Mouse (Mus musculus): ENCODE results near the gene Fzr1. TPM values are rescaled to one million over a fixed set of nuclear protein-coding genes. Genes with fewer than 3 reads are reported as not detected.

The Fzr1 gene
- polyA plus RNA-seq, 1 experiment from 2014 or later: 105 TPM

DNA sequence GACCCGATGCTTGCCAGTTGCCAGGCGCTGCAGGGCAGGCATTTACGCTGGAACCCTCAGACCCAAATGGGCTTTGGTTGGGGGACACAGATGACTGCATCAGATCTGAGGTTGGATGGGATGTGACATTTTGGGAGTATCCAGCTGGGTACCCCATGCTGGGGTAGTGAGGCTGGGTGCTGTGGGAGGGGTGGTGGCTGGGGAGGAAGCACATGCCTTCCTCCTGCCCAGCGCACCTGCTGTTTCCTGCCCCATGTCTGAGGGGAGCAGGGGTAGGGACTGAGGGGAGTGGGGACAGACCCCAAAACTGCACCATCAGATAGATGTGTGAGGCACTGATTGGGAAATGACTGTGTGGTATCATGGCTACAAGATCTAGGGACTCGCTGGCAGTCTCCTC is 18.4 kb upstream of the Fzr1 start:
- H3K27ac ChIP-seq (ENCODE audit: low read length): no peak overlapping the region
- no peak overlapping the region for H3K9ac ChIP-seq (ENCODE audit: low read length)
- peaks cover 20% of the 10 kb centered on the region for H3K4me1 ChIP-seq (replicated peaks; ENCODE audit: control insufficient read depth, insufficient read depth, low read length)

DNA sequence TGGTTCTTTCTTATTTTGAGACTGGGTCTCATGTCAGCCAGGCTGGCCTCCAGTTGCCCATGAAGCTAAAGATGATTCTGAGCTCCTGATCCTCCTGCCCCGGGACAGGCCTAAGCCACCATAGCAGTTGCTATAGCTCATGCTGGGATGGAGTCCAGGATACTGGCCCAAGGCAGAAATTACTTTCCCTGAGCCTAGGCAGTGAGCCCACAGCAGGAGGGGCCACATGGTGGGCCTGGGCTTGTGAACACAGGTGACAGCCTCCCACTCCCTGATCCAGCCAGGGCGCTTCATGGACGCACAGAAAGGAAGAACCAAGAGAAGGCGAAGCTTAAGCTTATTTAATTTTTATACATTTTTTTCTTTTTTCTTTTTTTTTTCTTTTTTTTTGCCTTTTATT is 17.5 kb upstream of the Fzr1 start:
- H3K9me3 ChIP-seq (ENCODE audit: control insufficient read depth, low read length): no peaks in the 10 kb centered on the region
- ATAC-seq (ENCODE audit: low read depth): no peak
- peaks cover 15% of the 10 kb centered on the region for H3K4me1 ChIP-seq (replicated peaks; ENCODE audit: control insufficient read depth, insufficient read depth, low read length)
- WGBS: 85% methylated on average over 4 of the region's 4 CpGs
- H3K4me2 ChIP-seq (ENCODE audit: low read depth, low read length): no peak overlapping the region
- H3K4me3 ChIP-seq (ENCODE audit: low read length): no peak overlapping the region
- no peak overlapping the region for H3K9ac ChIP-seq (ENCODE audit: low read length)
- H3K27ac ChIP-seq (ENCODE audit: low read length): no peak overlapping the region
- H3K27me3 ChIP-seq (ENCODE audit: control insufficient read depth, insufficient read depth, low read depth, low read length): no peaks in the 10 kb centered on the region
- peaks cover 30% of the 10 kb centered on the region for H3K36me3 ChIP-seq (ENCODE audit: control insufficient read depth, insufficient read depth, low read length)

More for the DNA sequence above, 18.4 kb upstream of the Fzr1 start:
- H3K4me2 ChIP-seq (ENCODE audit: low read depth, low read length): no peak overlapping the region
- peaks cover 30% of the 10 kb centered on the region for H3K36me3 ChIP-seq (ENCODE audit: control insufficient read depth, insufficient read depth, low read length)
- no peaks in the 10 kb centered on the region for H3K27me3 ChIP-seq (ENCODE audit: control insufficient read depth, insufficient read depth, low read depth, low read length)
- H3K4me3 ChIP-seq (ENCODE audit: low read length): no peak overlapping the region
- ATAC-seq (ENCODE audit: low read depth): no peak
- 85% methylated on average over 5 of the region's 5 CpGs for WGBS
- no peaks in the 10 kb centered on the region for H3K9me3 ChIP-seq (ENCODE audit: control insufficient read depth, low read length)

GRCm38 (mm10) chr10:81395127-81395526 is 16.8 kb upstream of the Fzr1 start:
- Histone ChIP-seq H3K27ac (ENCODE audit: low read length) (no peak overlapping the region), H3K9me3 (ENCODE audit: control insufficient read depth, low read length) (no peaks in the 10 kb centered on the region), H3K27me3 (ENCODE audit: control insufficient read depth, insufficient read depth, low read depth, low read length) (no peaks in the 10 kb centered on the region), H3K4me2 (ENCODE audit: low read depth, low read length) (no peak overlapping the region), H3K36me3 (ENCODE audit: control insufficient read depth, insufficient read depth, low read length) (peaks cover 24% of the 10 kb centered on the region), H3K4me3 (ENCODE audit: low read length) (no peak overlapping the region), H3K9ac (ENCODE audit: low read length) (no peak overlapping the region), H3K4me1 (replicated peaks; ENCODE audit: control insufficient read depth, insufficient read depth, low read length) (peaks cover 15% of the 10 kb centered on the region)
- ATAC-seq (ENCODE audit: low read depth): no peak
- WGBS: 11% methylated on average over 5 of the region's 5 CpGs

DNA sequence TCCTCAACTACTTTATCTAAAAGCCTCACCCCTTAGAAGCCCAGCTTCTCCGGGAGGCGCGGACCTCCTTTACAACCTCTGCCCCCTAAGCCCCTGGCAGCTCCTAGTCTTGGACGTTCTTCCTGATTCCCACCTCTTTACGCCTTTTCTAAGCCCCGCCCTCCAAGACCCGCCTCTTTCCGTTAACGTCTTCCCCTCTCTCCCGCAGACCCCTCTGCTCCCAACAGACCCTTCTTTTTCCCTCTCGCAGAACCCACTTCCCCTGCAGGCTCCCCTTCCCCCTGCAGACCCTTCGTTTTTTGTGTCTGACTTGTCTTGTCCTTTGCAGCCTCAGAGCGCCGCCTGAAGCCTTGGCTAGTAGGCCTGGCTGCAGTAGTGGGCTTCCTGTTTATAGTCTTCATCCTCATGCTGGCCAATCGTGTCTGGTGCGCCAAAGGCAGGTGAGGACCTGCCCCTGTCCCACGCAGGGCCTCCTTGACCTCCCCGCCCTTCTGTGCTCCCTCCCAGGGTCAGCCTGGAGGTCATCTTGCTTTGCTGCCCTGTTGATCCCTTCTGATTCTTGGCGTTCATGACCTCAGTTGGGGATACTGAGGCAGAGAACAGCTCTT is 15.2 kb upstream of the Fzr1 start:
- Histone ChIP-seq H3K4me1 (replicated peaks; ENCODE audit: control insufficient read depth, insufficient read depth, low read length) (peaks cover 22% of the 10 kb centered on the region), H3K4me2 (ENCODE audit: low read depth, low read length) (peak overlapping the region; percentile 68), H3K9ac (ENCODE audit: low read length) (peak overlapping the region; percentile 73), H3K36me3 (ENCODE audit: control insufficient read depth, insufficient read depth, low read length) (peaks cover 15% of the 10 kb centered on the region), H3K27ac (ENCODE audit: low read length) (peak overlapping the region; percentile 72), H3K27me3 (ENCODE audit: control insufficient read depth, insufficient read depth, low read depth, low read length) (no peaks in the 10 kb centered on the region), H3K4me3 (ENCODE audit: low read length) (peak overlapping the region; percentile 43), H3K9me3 (ENCODE audit: control insufficient read depth, low read length) (no peaks in the 10 kb centered on the region)
- WGBS: 6% methylated on average over 19 of the region's 19 CpGs
- peak; percentile 18; the same call in 1 of the 2 replicates for ATAC-seq (ENCODE audit: low read depth)

DNA sequence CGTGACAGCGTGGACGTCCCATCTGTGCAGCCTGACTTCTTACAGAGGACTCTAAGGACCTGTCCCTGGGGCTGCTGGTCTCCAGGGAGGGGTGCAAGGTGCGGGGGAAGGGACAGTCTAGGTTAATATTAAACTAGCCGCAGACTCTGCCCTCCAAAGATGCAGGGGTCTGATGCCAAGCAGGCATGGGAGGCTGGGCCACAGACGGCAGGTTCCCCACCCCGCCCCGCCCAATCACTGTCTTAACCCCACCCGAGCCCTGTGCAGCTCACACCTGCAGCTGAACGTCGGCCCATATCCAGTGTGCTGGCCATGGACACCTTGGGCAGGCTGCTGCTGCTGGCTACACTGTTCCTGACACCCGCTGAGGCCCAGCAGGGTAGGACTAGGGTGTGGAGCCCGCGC is 14.5 kb upstream of the Fzr1 start, which contains the start of gene Smim24:
Smim24 (plus strand) TSS at position 271 of the 405 bp plus-strand sequence.
- Histone ChIP-seq H3K9ac (ENCODE audit: low read length) (peak within 1 kb of the TSS; percentile 73), H3K27ac (ENCODE audit: low read length) (peak within 1 kb of the TSS; percentile 72), H3K27me3 (ENCODE audit: control insufficient read depth, insufficient read depth, low read depth, low read length) (no peaks in the 10 kb centered on the region), H3K4me1 (replicated peaks; ENCODE audit: control insufficient read depth, insufficient read depth, low read length) (peaks cover 22% of the 10 kb centered on the region), H3K9me3 (ENCODE audit: control insufficient read depth, low read length) (no peaks in the 10 kb centered on the region), H3K4me2 (ENCODE audit: low read depth, low read length) (peak within 1 kb of the TSS; percentile 68), H3K4me3 (ENCODE audit: low read length) (peak within 1 kb of the TSS; percentile 43), H3K36me3 (ENCODE audit: control insufficient read depth, insufficient read depth, low read length) (peaks cover 18% of the 10 kb centered on the region)
- 53% methylated on average over 14 of the region's 14 CpGs for WGBS
- peak; percentile 5; the same call in 1 of the 2 replicates for ATAC-seq (ENCODE audit: low read depth)

DNA sequence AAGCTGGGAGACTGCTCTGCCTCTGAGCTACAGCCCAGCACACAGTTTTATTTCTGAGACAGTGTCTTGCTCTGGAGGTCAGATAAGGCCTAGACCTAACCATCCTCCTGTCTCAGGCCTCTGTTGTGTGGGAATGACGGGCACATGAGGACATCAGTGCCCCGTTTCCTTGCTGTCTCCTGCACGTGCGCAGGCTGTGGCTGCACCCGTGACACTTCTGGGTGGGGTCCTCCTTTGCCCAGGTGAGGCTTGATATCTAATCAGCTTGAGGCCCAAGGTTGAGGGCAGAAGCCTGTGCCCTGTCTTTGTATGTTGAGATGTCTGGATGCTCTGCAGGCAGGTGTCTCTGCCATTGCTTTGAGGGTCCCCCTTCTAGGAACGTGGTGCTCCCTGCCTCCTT is 14.0 kb upstream of the Fzr1 start:
- Histone ChIP-seq H3K4me3 (ENCODE audit: low read length) (no peak overlapping the region), H3K4me1 (replicated peaks; ENCODE audit: control insufficient read depth, insufficient read depth, low read length) (peaks cover 22% of the 10 kb centered on the region), H3K27ac (ENCODE audit: low read length) (no peak overlapping the region), H3K36me3 (ENCODE audit: control insufficient read depth, insufficient read depth, low read length) (peaks cover 19% of the 10 kb centered on the region), H3K27me3 (ENCODE audit: control insufficient read depth, insufficient read depth, low read depth, low read length) (no peaks in the 10 kb centered on the region), H3K9me3 (ENCODE audit: control insufficient read depth, low read length) (no peaks in the 10 kb centered on the region), H3K9ac (ENCODE audit: low read length) (no peak overlapping the region), H3K4me2 (ENCODE audit: low read depth, low read length) (no peak overlapping the region)
- 80% methylated on average over 6 of the region's 6 CpGs for WGBS
- ATAC-seq (ENCODE audit: low read depth): no peak

DNA sequence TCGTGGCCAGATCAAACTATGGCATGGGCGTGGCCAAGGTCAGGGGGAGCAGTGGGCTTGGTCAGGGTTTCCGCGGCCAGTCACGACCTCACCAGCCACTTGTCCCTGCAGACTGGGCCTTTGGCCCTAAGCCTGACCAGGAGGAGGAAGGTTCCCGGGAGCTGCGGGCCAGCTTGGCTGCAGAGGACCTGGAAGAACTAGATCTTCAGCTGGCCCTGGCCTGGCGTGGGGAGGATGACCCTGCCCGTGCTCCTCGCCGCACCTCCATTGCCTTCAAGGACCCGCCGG is 12.3 kb upstream of the Fzr1 start:
- Histone ChIP-seq H3K27ac (ENCODE audit: low read length) (no peak overlapping the region), H3K9ac (ENCODE audit: low read length) (no peak overlapping the region), H3K4me2 (ENCODE audit: low read depth, low read length) (no peak overlapping the region), H3K4me3 (ENCODE audit: low read length) (no peak overlapping the region), H3K4me1 (replicated peaks; ENCODE audit: control insufficient read depth, insufficient read depth, low read length) (peaks cover 25% of the 10 kb centered on the region), H3K9me3 (ENCODE audit: control insufficient read depth, low read length) (no peaks in the 10 kb centered on the region), H3K27me3 (ENCODE audit: control insufficient read depth, insufficient read depth, low read depth, low read length) (no peaks in the 10 kb centered on the region), H3K36me3 (ENCODE audit: control insufficient read depth, insufficient read depth, low read length) (peaks cover 26% of the 10 kb centered on the region)
- no peak for ATAC-seq (ENCODE audit: low read depth)
- WGBS: 86% methylated on average over 13 of the region's 13 CpGs

DNA sequence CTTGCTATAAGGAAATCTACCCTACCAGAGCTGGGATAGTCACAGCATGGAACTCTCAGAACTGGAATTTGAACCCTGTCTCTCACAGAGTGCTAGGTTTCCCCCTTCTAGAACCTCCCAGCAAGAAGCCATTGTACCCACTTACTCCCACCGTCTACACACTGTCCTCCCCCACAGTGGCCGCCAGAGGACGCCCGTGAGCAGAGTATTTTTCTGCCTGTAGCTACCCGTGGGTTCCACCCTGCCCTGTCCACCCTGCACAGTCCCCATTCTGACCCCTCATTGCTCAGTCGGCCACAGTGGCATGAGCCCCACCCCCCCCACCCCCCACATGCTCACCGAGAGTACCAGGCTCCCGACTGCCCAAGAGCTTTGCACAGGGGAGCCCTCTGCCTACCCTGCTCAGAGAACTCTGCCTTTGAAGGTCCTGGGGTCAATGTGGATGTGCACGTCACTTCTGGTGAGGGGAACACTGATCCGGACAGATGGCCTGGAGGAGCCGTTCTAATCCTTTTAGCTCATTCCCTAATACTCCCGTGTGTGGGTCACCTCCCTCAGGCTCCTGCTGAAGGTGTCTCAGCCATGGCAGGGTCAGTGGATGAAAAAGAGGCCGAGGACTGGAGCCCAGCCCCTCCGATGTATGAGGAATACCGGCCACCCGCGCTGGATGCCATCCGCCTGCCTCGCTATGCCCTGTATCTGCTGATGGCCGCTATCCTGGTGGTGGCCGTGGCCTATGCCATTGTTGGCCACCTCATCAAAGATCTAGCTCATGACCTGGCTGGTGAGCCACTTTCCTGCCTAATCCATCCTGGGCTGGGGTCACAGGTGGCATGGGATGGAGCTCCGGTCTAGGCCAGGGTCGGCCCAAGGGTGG is 11.7 kb upstream of the Fzr1 start:
- Histone ChIP-seq H3K27ac (ENCODE audit: low read length) (peak overlapping the region; percentile 28; the same call in 1 of the 2 replicates), H3K9ac (ENCODE audit: low read length) (0 out of 2 replicates have a peak overlapping the region, but pooled peaks have one; percentile 26), H3K36me3 (ENCODE audit: control insufficient read depth, insufficient read depth, low read length) (peaks cover 26% of the 10 kb centered on the region), H3K4me3 (ENCODE audit: low read length) (no peak overlapping the region), H3K4me1 (replicated peaks; ENCODE audit: control insufficient read depth, insufficient read depth, low read length) (peaks cover 31% of the 10 kb centered on the region), H3K4me2 (ENCODE audit: low read depth, low read length) (no peak overlapping the region), H3K27me3 (ENCODE audit: control insufficient read depth, insufficient read depth, low read depth, low read length) (no peaks in the 10 kb centered on the region), H3K9me3 (ENCODE audit: control insufficient read depth, low read length) (no peaks in the 10 kb centered on the region)
- peak; percentile 63 for ATAC-seq (ENCODE audit: low read depth)
- WGBS: 59% methylated on average over 23 of the region's 23 CpGs

DNA sequence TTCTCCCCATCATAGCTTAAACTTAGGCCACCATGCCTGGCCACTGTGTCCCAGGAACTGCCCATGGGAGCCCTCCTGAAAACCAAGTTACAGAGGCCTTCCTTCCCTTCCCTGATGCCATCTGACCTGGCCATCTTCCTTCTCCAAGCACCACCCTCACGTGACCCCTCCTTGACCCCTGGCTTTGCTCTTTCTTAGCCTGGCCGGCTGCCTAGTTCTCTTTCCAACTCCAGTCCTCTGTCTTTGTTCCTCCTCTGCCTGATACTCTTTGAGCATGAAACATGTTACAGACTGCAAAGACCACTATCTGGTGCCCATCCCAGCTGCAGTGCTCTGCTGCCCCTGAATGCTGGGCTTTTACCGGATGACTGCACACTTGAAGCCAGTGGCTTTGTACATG is 11.1 kb upstream of the Fzr1 start:
- WGBS: 45% methylated on average over 3 of the region's 3 CpGs
- no peaks in the 10 kb centered on the region for H3K27me3 ChIP-seq (ENCODE audit: control insufficient read depth, insufficient read depth, low read depth, low read length)
- H3K4me2 ChIP-seq (ENCODE audit: low read depth, low read length): no peak overlapping the region
- H3K9me3 ChIP-seq (ENCODE audit: control insufficient read depth, low read length): no peaks in the 10 kb centered on the region
- peaks cover 26% of the 10 kb centered on the region for H3K36me3 ChIP-seq (ENCODE audit: control insufficient read depth, insufficient read depth, low read length)
- H3K4me3 ChIP-seq (ENCODE audit: low read length): no peak overlapping the region
- H3K9ac ChIP-seq (ENCODE audit: low read length): 0 out of 2 replicates have a peak overlapping the region, but pooled peaks have one; percentile 26
- no peak for ATAC-seq (ENCODE audit: low read depth)
- peaks cover 33% of the 10 kb centered on the region for H3K4me1 ChIP-seq (replicated peaks; ENCODE audit: control insufficient read depth, insufficient read depth, low read length)
- H3K27ac ChIP-seq (ENCODE audit: low read length): peak overlapping the region; percentile 28; the same call in 1 of the 2 replicates

All from lung, embryonic 16.5 days (tissue).